In the genomic region with DNA sequence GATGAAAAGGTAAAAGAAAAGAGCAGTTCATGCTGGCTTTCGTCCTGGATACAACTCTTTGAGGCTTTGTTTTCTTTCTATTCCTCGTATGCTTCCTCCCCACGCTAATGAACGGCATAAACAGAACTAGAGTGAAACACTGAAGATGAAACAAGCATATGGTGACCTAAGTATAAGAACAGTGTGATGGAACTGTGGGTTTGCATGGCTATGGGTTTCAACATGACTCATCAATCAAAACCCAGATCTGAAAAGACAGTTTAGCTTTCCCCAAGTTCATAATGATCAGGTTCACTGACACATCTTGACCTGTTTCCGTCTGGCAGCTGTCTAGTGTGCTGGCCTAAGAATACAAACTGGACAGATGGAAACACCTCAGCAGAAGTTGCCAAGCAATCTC, we compare ENCODE assay signal across 21 mouse cellular contexts.
"Had no signal": no experiment of that assay in that cellular context is flagged by ENCODE, and none has a peak within 500 bp of the region (broad histone marks: within the 10 kb centered on the region; RNA-seq: fewer than 3 reads in every experiment).

No protein-coding gene starts in this region.

- H3K27me3 ChIP-seq: lung, embryonic 15.5 days; stomach, embryonic 15.5 days had no signal

- H3K4me2 ChIP-seq: liver, embryonic 11.5 days; lung, embryonic 15.5 days; neural tube, embryonic 13.5 days; stomach, embryonic 15.5 days had no signal

- H3K4me1 ChIP-seq: lung, embryonic 15.5 days; megakaryocyte, embryonic 14.5 days; stomach, embryonic 15.5 days had no signal

- H3K9ac ChIP-seq: liver, embryonic 14.5 days; liver, postnatal 0 days; lung, embryonic 15.5 days; midbrain, embryonic 13.5 days; neural tube, embryonic 13.5 days; stomach, embryonic 15.5 days had no signal

- H3K27ac ChIP-seq: left cerebral cortex, adult 2 months; liver, embryonic 14.5 days; lung, embryonic 15.5 days; midbrain, embryonic 10.5 days; midbrain, embryonic 13.5 days; neural tube, embryonic 13.5 days; stomach, embryonic 15.5 days had no signal

- DNase-seq: kidney, adult 2 months; kidney, postnatal 10 days; kidney, postnatal 36 days; layer of hippocampus, postnatal 36 days; liver, postnatal 0 days; lung, postnatal 10 days; lung, postnatal 36 days; right cerebral cortex, adult 18-20 months; right cerebral cortex, postnatal 25 days; spleen, adult 18-20 months; thymus, postnatal 25 days had no signal

- H3K4me3 ChIP-seq: left cerebral cortex, adult 2 months; lung, embryonic 15.5 days; megakaryocyte, embryonic 14.5 days; midbrain, embryonic 10.5 days; midbrain, embryonic 13.5 days; myocyte; neural tube, embryonic 13.5 days; stomach, embryonic 15.5 days had no signal

- H3K36me3 ChIP-seq: lung, embryonic 15.5 days; midbrain, embryonic 10.5 days; midbrain, embryonic 13.5 days; neural tube, embryonic 13.5 days; stomach, embryonic 15.5 days had no signal

- H3K9me3 ChIP-seq: lung, embryonic 15.5 days; midbrain, embryonic 10.5 days; midbrain, embryonic 13.5 days; neural tube, embryonic 13.5 days; stomach, embryonic 15.5 days had no signal
